ENCODE assay signal across 26 mouse cellular contexts in genomic region chr14:120271096-120271495, GRCm38 (mm10). TPM values are rescaled to one million over a fixed set of nuclear protein-coding genes. Genes with fewer than 3 reads are reported as not detected.
DNase-seq lines count a peak whose midpoint lies in the region; ATAC-seq and TF ChIP-seq lines count a peak whose summit lies in the region.
"Had no signal": no experiment of that assay in that cellular context is flagged by ENCODE, and none has a peak within 500 bp of the region (broad histone marks: within the 10 kb centered on the region; RNA-seq: fewer than 3 reads in every experiment).

No protein-coding gene starts in this region.

- H3K4me3 ChIP-seq in midbrain, embryonic 11.5 days (ENCODE audit: low read depth, low read length) = no peak overlapping the region
- H3K4me3 ChIP-seq in midbrain, embryonic 15.5 days = no peak overlapping the region
- no peak overlapping the region; the same call in 1 of the 2 replicates for H3K4me3 ChIP-seq in small intestine, adult 2 months (ENCODE audit: low read depth, low read length)
- H3K4me3 ChIP-seq in forebrain, embryonic 14.5 days (ENCODE audit: low read depth, low read length) = no peak overlapping the region
- H3K4me3 ChIP-seq: embryonic facial prominence, embryonic 12.5 days; erythroblast, embryonic 14.5 days; forebrain, embryonic 15.5 days; heart, embryonic 12.5 days; hindbrain, embryonic 15.5 days; left cerebral cortex, adult 2 months; limb, embryonic 10.5 days; liver, embryonic 13.5 days; megakaryocyte, embryonic 14.5 days had no signal

- no peak for TF ChIP-seq CTCF in small intestine, adult 2 months (IDR thresholded peaks at IDR 0.05; ENCODE audit: extremely low read depth, insufficient read length, insufficient replicate concordance, low read depth, low read length)

- H3K27ac ChIP-seq in midbrain, embryonic 11.5 days (ENCODE audit: low read depth, low read length) = no peak overlapping the region
- no peak overlapping the region for H3K27ac ChIP-seq in midbrain, embryonic 15.5 days
- peak overlapping the region; percentile 82 for H3K27ac ChIP-seq in small intestine, adult 2 months (ENCODE audit: insufficient read depth, low read depth, low read length)
- H3K27ac ChIP-seq in forebrain, embryonic 14.5 days (ENCODE audit: low read depth, low read length) = no peak overlapping the region
- H3K27ac ChIP-seq: embryonic facial prominence, embryonic 12.5 days; forebrain, embryonic 15.5 days; hindbrain, embryonic 15.5 days; left cerebral cortex, adult 2 months; limb, embryonic 10.5 days; liver, embryonic 13.5 days had no signal

- no peak for TF ChIP-seq POLR2A in small intestine, adult 2 months (IDR thresholded peaks at IDR 0.05; ENCODE audit: low read depth, low read length)

- no peaks in the 10 kb centered on the region for H3K27me3 ChIP-seq in midbrain, embryonic 11.5 days (ENCODE audit: control insufficient read depth, insufficient read depth, low read length)
- no peaks in the 10 kb centered on the region for H3K27me3 ChIP-seq in midbrain, embryonic 15.5 days (replicated peaks)
- no peaks in the 10 kb centered on the region for H3K27me3 ChIP-seq in small intestine, adult 2 months (ENCODE audit: control insufficient read depth, insufficient read depth, low read length)
- H3K27me3 ChIP-seq in forebrain, embryonic 14.5 days (replicated peaks; ENCODE audit: control insufficient read depth, insufficient read depth, low read length) = no peaks in the 10 kb centered on the region
- H3K27me3 ChIP-seq: embryonic facial prominence, embryonic 12.5 days; forebrain, embryonic 15.5 days; heart, embryonic 12.5 days; hindbrain, embryonic 15.5 days; liver, embryonic 13.5 days; megakaryocyte, embryonic 14.5 days had no signal

- no peak overlapping the region for H3K9ac ChIP-seq in midbrain, embryonic 11.5 days (ENCODE audit: low read length)
- no peak overlapping the region for H3K9ac ChIP-seq in midbrain, embryonic 15.5 days
- H3K9ac ChIP-seq in forebrain, embryonic 14.5 days (ENCODE audit: low read length) = no peak overlapping the region
- H3K9ac ChIP-seq: embryonic facial prominence, embryonic 12.5 days; forebrain, embryonic 15.5 days; heart, embryonic 12.5 days; hindbrain, embryonic 15.5 days; liver, embryonic 13.5 days had no signal

- peak; percentile 58 for DNase-seq in heart, adult 11 months
- DNase-seq in heart, postnatal 14 days = no peak
- DNase-seq in midbrain, embryonic 11.5 days (ENCODE audit: low spot score, missing footprints) = peak; percentile 51
- no peak for DNase-seq in frontal cortex, postnatal 10 days (ENCODE audit: low spot score in 2 of 2)
- no peak for DNase-seq in forebrain, embryonic 14.5 days (ENCODE audit: low spot score)
- DNase-seq: adrenal gland, postnatal 10 days; cerebellum, adult 11 months; cerebellum, postnatal 10 days; heart, postnatal 36 days; layer of hippocampus, adult 9-11 months; liver, embryonic 13.5 days; lung, postnatal 10 days; right cerebral cortex, postnatal 25 days; thymus, postnatal 25 days had no signal

- H3K36me3 ChIP-seq in midbrain, embryonic 11.5 days (ENCODE audit: control insufficient read depth, insufficient read depth, low read length) = no peaks in the 10 kb centered on the region
- H3K36me3 ChIP-seq in midbrain, embryonic 15.5 days (replicated peaks) = no peaks in the 10 kb centered on the region
- no peaks in the 10 kb centered on the region for H3K36me3 ChIP-seq in small intestine, adult 2 months (ENCODE audit: control insufficient read depth, insufficient read depth, low read length)
- H3K36me3 ChIP-seq in forebrain, embryonic 14.5 days (ENCODE audit: control insufficient read depth, insufficient read depth, low read length) = no peaks in the 10 kb centered on the region
- H3K36me3 ChIP-seq: embryonic facial prominence, embryonic 12.5 days; forebrain, embryonic 15.5 days; heart, embryonic 12.5 days; hindbrain, embryonic 15.5 days; limb, embryonic 10.5 days; liver, embryonic 13.5 days had no signal

- H3K4me2 ChIP-seq in midbrain, embryonic 11.5 days = no peak overlapping the region
- no peak overlapping the region for H3K4me2 ChIP-seq in midbrain, embryonic 15.5 days
- H3K4me2 ChIP-seq in forebrain, embryonic 14.5 days (ENCODE audit: low read length) = no peak overlapping the region
- H3K4me2 ChIP-seq: embryonic facial prominence, embryonic 12.5 days; forebrain, embryonic 15.5 days; heart, embryonic 12.5 days; hindbrain, embryonic 15.5 days; liver, embryonic 13.5 days had no signal

- intact Hi-C loops in heart, postnatal 14 days (cut with DNase I) = no loop called here

- no peak for ATAC-seq in midbrain, embryonic 11.5 days (ENCODE audit: low FRiP score)
- no peak for ATAC-seq in midbrain, embryonic 15.5 days (replicated peaks)
- no peak for ATAC-seq in monocyte, adult 5-6 weeks (replicated peaks; ENCODE audit: insufficient number of reproducible peaks, low FRiP score, low TSS enrichment, poor library complexity, severe bottlenecking)
- ATAC-seq in forebrain, embryonic 14.5 days = no peak
- ATAC-seq: forebrain, embryonic 15.5 days; midbrain, embryonic 16.5 days had no signal

- WGBS in midbrain, embryonic 11.5 days = 92% methylated on average over 8 of the region's 8 CpGs
- WGBS in midbrain, embryonic 15.5 days = 75% methylated on average over 8 of the region's 8 CpGs
- WGBS in small intestine, adult 2 months = 25% methylated on average over 8 of the region's 8 CpGs
- WGBS in forebrain, embryonic 14.5 days = 92% methylated on average over 8 of the region's 8 CpGs

- no peaks in the 10 kb centered on the region for H3K4me1 ChIP-seq in midbrain, embryonic 11.5 days (ENCODE audit: control insufficient read depth, insufficient read depth, low read length)
- peaks cover 6% of the 10 kb centered on the region for H3K4me1 ChIP-seq in midbrain, embryonic 15.5 days
- peaks cover 9% of the 10 kb centered on the region; the same call in 1 of the 2 replicates for H3K4me1 ChIP-seq in small intestine, adult 2 months (ENCODE audit: control insufficient read depth, insufficient read depth, insufficient read length, low read length)
- peaks cover 6% of the 10 kb centered on the region for H3K4me1 ChIP-seq in forebrain, embryonic 14.5 days (ENCODE audit: control insufficient read depth, insufficient read depth, low read length)

- no peaks in the 10 kb centered on the region for H3K9me3 ChIP-seq in midbrain, embryonic 11.5 days (ENCODE audit: control insufficient read depth, low read length)
- no peaks in the 10 kb centered on the region for H3K9me3 ChIP-seq in midbrain, embryonic 15.5 days
- no peaks in the 10 kb centered on the region for H3K9me3 ChIP-seq in forebrain, embryonic 14.5 days (replicated peaks; ENCODE audit: control insufficient read depth, low read length)
- H3K9me3 ChIP-seq: embryonic facial prominence, embryonic 12.5 days; forebrain, embryonic 15.5 days; heart, embryonic 12.5 days; hindbrain, embryonic 15.5 days; limb, embryonic 10.5 days; liver, embryonic 13.5 days; megakaryocyte, embryonic 14.5 days had no signal

RNA-seq across cellular contexts. Expression of gene Mbnl2, which starts 4.4 kb away (rescaled TPM):
- total RNA-seq in heart, postnatal 14 days (2021) = 100 to 1,000 TPM; 237 to 252 TPM
- 36.4 and 40.8 TPM in 2 replicates for polyA plus RNA-seq in midbrain, embryonic 11.5 days (2014; fragmentation: Nextera tagmentation; extraction: Ambion mirVana)
- polyA plus RNA-seq in midbrain, embryonic 15.5 days (2015; fragmentation: Nextera tagmentation; extraction: Ambion mirVana) = 20.0 and 21.2 TPM in 2 replicates
- polyA plus RNA-seq in small intestine, adult 2 months (2012; rRNA removed) = 29.8 and 41.7 TPM in 2 replicates
- 77.3 to 125 TPM (median 112 TPM) in 3 replicates for total RNA-seq in monocyte, adult 5-6 weeks (2017)
- 21.6 and 27.8 TPM in 2 replicates for polyA plus RNA-seq in forebrain, embryonic 14.5 days (2014; fragmentation: Nextera tagmentation; extraction: Ambion mirVana)

Comparison
In these comparisons a context has a peak if more than half of its experiments do, and no peak if none do; other contexts are left out.
1. DNase-seq: peak in heart, adult 11 months (single experiment) and midbrain, embryonic 11.5 days (single experiment); none in heart, postnatal 14 days (0 of 2), frontal cortex, postnatal 10 days (0 of 2) and forebrain, embryonic 14.5 days (single experiment).